Mouse (Mus musculus): ENCODE measurements at regions not wholly inside any gene's neighbourhood (a gene's known extent, or its start where the extent isn't known, plus 50 kb on each side); places are given as distances from the start of the nearest gene placed in this dataset.

GRCm38 (mm10) chr13:47777206-47778099 is 483.6 kb upstream of the Id4 start:
- DNase-seq (ENCODE audit: low spot score) (no peak), ATAC-seq (replicated peaks; ENCODE audit: insufficient number of reproducible peaks, low FRiP score, low TSS enrichment, low read depth) (no peak)
- H3K36me3 ChIP-seq (replicated peaks; ENCODE audit: control insufficient read depth, insufficient read depth, low read depth, low read length) = no peaks in the 10 kb centered on the region
- no peak overlapping the region for H3K4me2 ChIP-seq (ENCODE audit: low read depth, low read length)
- no peak overlapping the region for H3K27ac ChIP-seq (replicated peaks; ENCODE audit: low read depth, low read length)
- no peaks in the 10 kb centered on the region for H3K9me3 ChIP-seq (replicated peaks; ENCODE audit: control insufficient read depth, low read length)
- no peaks in the 10 kb centered on the region for H3K4me1 ChIP-seq (ENCODE audit: control insufficient read depth, insufficient read depth, low read length)
- WGBS = 66% methylated on average over 15 of the region's 15 CpGs
- H3K9ac ChIP-seq (replicated peaks; ENCODE audit: low read length) = no peak overlapping the region
- H3K27me3 ChIP-seq (ENCODE audit: control insufficient read depth, insufficient read depth, low read length) = no peaks in the 10 kb centered on the region
- H3K4me3 ChIP-seq (ENCODE audit: low read depth, low read length) = no peak overlapping the region

- 71% methylated on average over 12 of the region's 14 CpGs for WGBS
- no peaks in the 10 kb centered on the region for H3K27me3 ChIP-seq (ENCODE audit: control insufficient read depth, insufficient read depth, low read length)
- no peak overlapping the region for H3K4me3 ChIP-seq (ENCODE audit: low read depth, low read length)
- no peak overlapping the region for H3K4me2 ChIP-seq (ENCODE audit: low read depth, low read length)
- DNase-seq (ENCODE audit: low spot score) = no peak
- H3K27ac ChIP-seq (replicated peaks; ENCODE audit: low read depth, low read length) = no peak overlapping the region
- H3K9me3 ChIP-seq (replicated peaks; ENCODE audit: control insufficient read depth, low read length) = no peaks in the 10 kb centered on the region
- no peak overlapping the region for H3K9ac ChIP-seq (replicated peaks; ENCODE audit: low read length)
- ATAC-seq (replicated peaks; ENCODE audit: insufficient number of reproducible peaks, low FRiP score, low TSS enrichment, low read depth) = no peak
- H3K4me1 ChIP-seq (ENCODE audit: control insufficient read depth, insufficient read depth, low read length) = no peaks in the 10 kb centered on the region
- H3K36me3 ChIP-seq (replicated peaks; ENCODE audit: control insufficient read depth, insufficient read depth, low read depth, low read length) = no peaks in the 10 kb centered on the region
These were observed 482.6 kb upstream of the Id4 start for GRCm38 (mm10) chr13:47778218-47779009.

GRCm38 (mm10) chr13:47784406-47784805 is 476.6 kb upstream of the Id4 start:
- Histone ChIP-seq H3K4me3 (ENCODE audit: low read depth, low read length) (no peak overlapping the region), H3K4me2 (ENCODE audit: low read depth, low read length) (no peak overlapping the region), H3K27me3 (ENCODE audit: control insufficient read depth, insufficient read depth, low read length) (no peaks in the 10 kb centered on the region), H3K27ac (replicated peaks; ENCODE audit: low read depth, low read length) (no peak overlapping the region), H3K9me3 (replicated peaks; ENCODE audit: control insufficient read depth, low read length) (no peaks in the 10 kb centered on the region), H3K36me3 (replicated peaks; ENCODE audit: control insufficient read depth, insufficient read depth, low read depth, low read length) (no peaks in the 10 kb centered on the region), H3K9ac (replicated peaks; ENCODE audit: low read length) (no peak overlapping the region), H3K4me1 (ENCODE audit: control insufficient read depth, insufficient read depth, low read length) (no peaks in the 10 kb centered on the region)
- ATAC-seq (replicated peaks; ENCODE audit: insufficient number of reproducible peaks, low FRiP score, low TSS enrichment, low read depth) (no peak), DNase-seq (ENCODE audit: low spot score) (no peak)
- WGBS = 88% methylated on average over 3 of the region's 3 CpGs

- Histone ChIP-seq H3K9ac (replicated peaks; ENCODE audit: low read length) (no peak overlapping the region), H3K4me3 (ENCODE audit: low read depth, low read length) (no peak overlapping the region), H3K4me1 (ENCODE audit: control insufficient read depth, insufficient read depth, low read length) (no peaks in the 10 kb centered on the region), H3K4me2 (ENCODE audit: low read depth, low read length) (no peak overlapping the region), H3K9me3 (replicated peaks; ENCODE audit: control insufficient read depth, low read length) (no peaks in the 10 kb centered on the region), H3K27ac (replicated peaks; ENCODE audit: low read depth, low read length) (no peak overlapping the region), H3K27me3 (ENCODE audit: control insufficient read depth, insufficient read depth, low read length) (no peaks in the 10 kb centered on the region), H3K36me3 (replicated peaks; ENCODE audit: control insufficient read depth, insufficient read depth, low read depth, low read length) (no peaks in the 10 kb centered on the region)
- 75% methylated on average over 4 of the region's 4 CpGs for WGBS
- ATAC-seq (replicated peaks; ENCODE audit: insufficient number of reproducible peaks, low FRiP score, low TSS enrichment, low read depth) = no peak
- no peak for DNase-seq (ENCODE audit: low spot score)
These were observed 463.2 kb upstream of the Id4 start for GRCm38 (mm10) chr13:47797859-47798258.

GRCm38 (mm10) chr13:47811711-47812415 is 449.2 kb upstream of the Id4 start:
- ATAC-seq (replicated peaks; ENCODE audit: insufficient number of reproducible peaks, low FRiP score, low TSS enrichment, low read depth) (no peak), DNase-seq (ENCODE audit: low spot score) (no peak)
- WGBS = 81% methylated on average over 6 of the region's 6 CpGs

GRCm38 (mm10) chr13:47818924-47819564 is 442.0 kb upstream of the Id4 start:
- no peak overlapping the region for H3K27ac ChIP-seq (replicated peaks; ENCODE audit: low read depth, low read length)
- no peaks in the 10 kb centered on the region for H3K9me3 ChIP-seq (replicated peaks; ENCODE audit: control insufficient read depth, low read length)
- 77% methylated on average over 9 of the region's 9 CpGs for WGBS
- H3K4me3 ChIP-seq (ENCODE audit: low read depth, low read length) = no peak overlapping the region
- H3K4me1 ChIP-seq (ENCODE audit: control insufficient read depth, insufficient read depth, low read length) = no peaks in the 10 kb centered on the region
- H3K27me3 ChIP-seq (ENCODE audit: control insufficient read depth, insufficient read depth, low read length) = no peaks in the 10 kb centered on the region
- DNase-seq (ENCODE audit: low spot score) (no peak), ATAC-seq (replicated peaks; ENCODE audit: insufficient number of reproducible peaks, low FRiP score, low TSS enrichment, low read depth) (no peak)
- H3K4me2 ChIP-seq (ENCODE audit: low read depth, low read length) = no peak overlapping the region
- H3K36me3 ChIP-seq (replicated peaks; ENCODE audit: control insufficient read depth, insufficient read depth, low read depth, low read length) = no peaks in the 10 kb centered on the region
- H3K9ac ChIP-seq (replicated peaks; ENCODE audit: low read length) = no peak overlapping the region

More at GRCm38 (mm10) chr13:47811711-47812415, 449.2 kb upstream of the Id4 start:
- no peak overlapping the region for H3K9ac ChIP-seq (replicated peaks; ENCODE audit: low read length)
- no peak overlapping the region for H3K4me3 ChIP-seq (ENCODE audit: low read depth, low read length)
- no peaks in the 10 kb centered on the region for H3K27me3 ChIP-seq (ENCODE audit: control insufficient read depth, insufficient read depth, low read length)
- no peak overlapping the region for H3K27ac ChIP-seq (replicated peaks; ENCODE audit: low read depth, low read length)
- no peak overlapping the region for H3K4me2 ChIP-seq (ENCODE audit: low read depth, low read length)
- H3K4me1 ChIP-seq (ENCODE audit: control insufficient read depth, insufficient read depth, low read length) = no peaks in the 10 kb centered on the region
- no peaks in the 10 kb centered on the region for H3K9me3 ChIP-seq (replicated peaks; ENCODE audit: control insufficient read depth, low read length)
- no peaks in the 10 kb centered on the region for H3K36me3 ChIP-seq (replicated peaks; ENCODE audit: control insufficient read depth, insufficient read depth, low read depth, low read length)

- no peak overlapping the region for H3K4me3 ChIP-seq (ENCODE audit: low read depth, low read length)
- WGBS = 33% methylated on average over 9 of the region's 9 CpGs
- no peak overlapping the region for H3K9ac ChIP-seq (replicated peaks; ENCODE audit: low read length)
- H3K36me3 ChIP-seq (replicated peaks; ENCODE audit: control insufficient read depth, insufficient read depth, low read depth, low read length) = no peaks in the 10 kb centered on the region
- no peak for ATAC-seq (replicated peaks; ENCODE audit: insufficient number of reproducible peaks, low FRiP score, low TSS enrichment, low read depth)
- H3K4me2 ChIP-seq (ENCODE audit: low read depth, low read length) = no peak overlapping the region
- H3K4me1 ChIP-seq (ENCODE audit: control insufficient read depth, insufficient read depth, low read length) = no peaks in the 10 kb centered on the region
- H3K27me3 ChIP-seq (ENCODE audit: control insufficient read depth, insufficient read depth, low read length) = no peaks in the 10 kb centered on the region
- H3K27ac ChIP-seq (replicated peaks; ENCODE audit: low read depth, low read length) = no peak overlapping the region
- DNase-seq (ENCODE audit: low spot score) = peak; percentile 61
- no peaks in the 10 kb centered on the region for H3K9me3 ChIP-seq (replicated peaks; ENCODE audit: control insufficient read depth, low read length)
These were observed 424.5 kb upstream of the Id4 start for GRCm38 (mm10) chr13:47836491-47836890.

Measured in embryonic facial prominence, embryonic 11.5 days (tissue).